Mouse (Mus musculus) adrenal gland, postnatal 25 days (tissue): ENCODE measurements around the gene Cst12. TPM values are rescaled to one million over a fixed set of nuclear protein-coding genes. Genes with fewer than 3 reads are reported as not detected.

Experiments
- total RNA-seq: library from RNA; stranded (reverse); gene quantifications from 2 replicates; pipeline ENCODE4 v1.2.3, GENCODE M21; 2021

The Cst12 gene
- total RNA-seq, 1 experiment from 2014 or later: not detected

Other genes starting within 250 kb of the Cst12 start
- gene Nxt1, start 116.8 kb upstream of the Cst12 start, total RNA-seq: 22.6 and 25.7 TPM in 2 replicates
- gene Gzf1, start 108.3 kb upstream of the Cst12 start, total RNA-seq: 28.8 and 36.0 TPM in 2 replicates
- 6.6 and 8.7 TPM in 2 replicates for gene Napb, start 56.9 kb upstream of the Cst12 start, total RNA-seq
- 0.52 TPM in 1 of 2 replicates, not detected in the other for gene Cstl1, start 39.0 kb upstream of the Cst12 start, total RNA-seq
- not detected in 2 replicates for gene Cst11, start 17.9 kb upstream of the Cst12 start, total RNA-seq
- gene 8030411F24Rik, start 7.4 kb upstream of the Cst12 start, total RNA-seq: not detected in 2 replicates
- 172 and 207 TPM in 2 replicates for gene Cst8, start 9.4 kb downstream of the Cst12 start, total RNA-seq
- gene Cst13, start 30.7 kb downstream of the Cst12 start, total RNA-seq: 0.58 TPM in 1 of 2 replicates, not detected in the other
- not detected in 2 replicates for gene Cst9, start 45.8 kb downstream of the Cst12 start, total RNA-seq
- 1.2 TPM in 1 of 2 replicates, not detected in the other for gene 9230104L09Rik, start 75.7 kb downstream of the Cst12 start, total RNA-seq
- gene Cst3, start 86.3 kb downstream of the Cst12 start, total RNA-seq: 728 and 742 TPM in 2 replicates
- not detected in 2 replicates for gene Gm1330, start 213.9 kb downstream of the Cst12 start, total RNA-seq
- gene Gm10750, start 227.9 kb downstream of the Cst12 start, total RNA-seq: not detected in 2 replicates